Mouse (Mus musculus) heart, adult 10 weeks (tissue): Measurements from ENCODE around the gene Sec23b. TPM values are rescaled to one million over a fixed set of nuclear protein-coding genes. Genes with fewer than 3 reads are reported as not detected.

Source experiments
- polyA plus RNA-seq: library from polyadenylated mRNA; stranded (reverse); fragments of 350-450 nt; fragmentation: Illumina TruSeq; extraction: RNeasy Lipid Tissue Mini Kit (QIAGEN cat#74804); gene quantifications from one replicate; pipeline ENCODE4 v1.2.3, GENCODE M21; 2014; ENCODE audit warnings: low read depth, low replicate concordance

Gene Sec23b
- polyA plus RNA-seq: 15.0 TPM

DNA sequence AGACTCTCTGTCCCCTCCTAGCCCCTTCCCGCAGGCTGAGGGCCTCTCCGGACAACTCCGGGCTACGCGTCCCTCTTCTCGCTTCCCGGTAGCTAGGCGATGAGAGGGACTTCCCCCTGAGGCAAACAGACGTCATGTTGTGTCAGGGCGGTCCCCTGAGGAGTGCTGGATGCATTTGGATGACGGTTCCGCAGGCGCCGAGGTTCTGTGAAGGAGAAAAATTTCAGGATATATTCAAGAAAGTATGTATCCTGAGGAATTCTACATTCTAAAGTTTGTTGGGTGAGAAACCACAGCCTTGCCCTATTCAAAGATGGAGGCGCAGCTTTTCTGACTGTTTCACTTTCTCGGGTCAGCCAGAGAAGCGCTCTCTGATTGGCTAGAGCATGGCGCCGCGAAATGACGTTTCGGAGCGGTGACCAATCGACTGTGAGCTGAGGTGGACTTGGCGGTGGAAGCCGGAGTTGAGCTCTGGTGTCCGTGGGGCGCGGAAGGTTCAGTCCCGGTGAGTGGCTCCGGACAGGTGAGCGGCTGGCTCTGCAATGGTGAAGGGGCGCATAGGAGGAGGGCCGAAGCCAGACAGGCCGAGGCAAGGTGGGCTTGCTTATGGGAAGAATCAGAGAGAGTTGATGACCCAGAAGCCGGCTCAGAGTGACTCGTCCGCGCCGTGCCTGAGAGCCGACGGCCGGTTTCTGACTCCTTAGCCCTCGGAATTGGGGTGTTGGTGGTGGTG is at the start of gene Sec23b:
TSS of gene Sec23b (plus strand) at position 410 of the 733 bp plus-strand sequence.

DNA sequence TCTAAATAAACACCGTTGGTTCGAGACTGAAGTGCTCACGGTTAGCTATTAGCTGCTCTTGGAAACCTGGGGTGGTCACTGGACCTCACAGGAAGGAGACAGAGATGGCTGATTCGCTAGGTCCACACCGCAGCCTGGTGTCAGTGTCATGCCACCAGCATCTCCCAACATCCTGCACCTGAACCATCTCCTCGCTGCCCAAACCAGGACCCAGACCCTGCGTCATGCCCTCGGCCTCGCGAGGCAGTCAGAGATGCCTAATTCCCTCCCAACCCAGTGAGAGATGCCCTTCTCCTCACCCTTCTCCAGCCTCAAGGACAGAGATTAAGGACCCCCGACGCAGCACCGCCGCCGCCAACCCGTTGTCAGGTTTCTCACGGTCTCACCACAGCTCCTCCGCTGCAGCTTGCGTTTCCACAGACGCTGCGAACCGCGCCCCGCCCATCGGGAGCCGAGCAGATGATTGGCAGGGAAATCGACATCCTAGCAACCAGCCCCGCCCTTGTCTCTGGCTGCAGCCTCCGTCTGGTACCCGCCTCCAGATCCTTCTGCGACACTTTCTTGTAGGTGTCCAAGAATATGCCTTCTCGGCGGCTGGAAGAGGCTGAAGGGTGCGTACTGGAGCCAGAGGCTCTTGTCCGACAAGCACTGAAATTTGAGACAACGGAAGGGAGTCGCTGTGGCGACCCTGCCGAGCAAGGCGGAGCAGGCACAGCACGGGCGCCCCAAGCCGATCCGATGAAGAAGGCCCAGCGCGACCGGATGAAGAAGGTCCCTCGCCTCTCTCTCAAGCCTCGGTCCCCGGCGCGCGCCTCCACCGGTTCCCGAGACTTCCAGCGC is 28.8 kb upstream of the Sec23b start, which contains the start of the genes Dzank1 and Polr3f:
TSS of gene Dzank1 (minus strand) at position 434 of the 840 bp plus-strand sequence.
TSS of gene Polr3f (plus strand) at position 738 of the 840 bp plus-strand sequence.

GRCm38 (mm10) chr2:144550529-144550928 is 5.5 kb upstream of the Sec23b start, which contains the start of gene Rbbp9:
Gene Rbbp9, minus strand, starts transcription at chr2:144550869.

GRCm38 (mm10) chr2:144593951-144594651 is 38.1 kb downstream of the Sec23b start, which contains the start of gene Smim26:
Gene Smim26, plus strand, starts transcription at chr2:144594054.

DNA sequence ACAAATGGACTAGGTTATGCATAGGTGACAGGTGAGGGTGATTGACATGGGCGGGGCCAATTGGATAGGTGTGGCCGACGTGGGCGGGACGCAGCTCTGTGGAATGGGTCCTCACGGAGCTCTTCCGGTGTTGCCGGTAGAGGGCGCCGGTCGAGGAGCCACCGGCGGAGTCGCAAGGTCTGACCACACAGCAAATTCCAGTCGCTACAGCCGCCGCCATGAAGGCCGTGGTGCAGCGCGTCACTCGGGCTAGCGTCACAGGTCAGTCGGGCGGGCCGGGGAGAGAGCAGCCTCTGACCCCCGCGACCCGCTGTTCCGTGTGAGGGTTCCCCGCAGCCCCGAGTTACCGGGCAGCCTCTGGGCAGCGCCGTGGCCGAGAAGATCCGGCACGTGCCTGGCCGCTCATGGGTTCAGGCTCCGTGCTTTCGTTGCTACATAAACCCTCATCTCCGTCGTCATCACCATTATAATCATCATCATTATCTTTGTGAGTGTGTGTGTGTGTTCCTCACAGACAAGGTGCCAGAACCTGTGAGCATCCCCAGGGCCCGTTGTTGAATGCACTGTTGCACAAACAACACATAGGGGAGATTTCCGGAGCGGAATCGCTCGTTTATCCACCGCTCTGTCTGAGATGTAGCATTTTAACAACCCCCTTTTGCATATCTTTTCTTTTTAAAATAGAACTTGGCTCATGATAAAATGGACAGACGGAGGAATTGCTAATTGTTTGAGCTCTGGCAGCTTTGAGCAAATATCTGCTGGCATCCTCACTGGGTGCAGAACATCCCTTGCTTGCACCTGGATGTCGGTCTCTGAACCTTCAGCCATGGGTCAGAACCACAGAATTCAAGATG is 44.0 kb downstream of the Sec23b start, which contains the start of gene Dtd1:
TSS of gene Dtd1 (plus strand) at position 67 of the 857 bp plus-strand sequence.

Other genes with a start within 250 kb of the Sec23b start
- gene Ovol2, start 224.1 kb upstream of the Sec23b start, polyA plus RNA-seq: not detected
- gene Kat14, start 187.2 kb upstream of the Sec23b start, polyA plus RNA-seq: 21.3 TPM
- gene Pet117, start 187.2 kb upstream of the Sec23b start, polyA plus RNA-seq: not detected
- gene Dzank1, start 28.8 kb upstream of the Sec23b start, polyA plus RNA-seq: 0.92 TPM
- 10.7 TPM for gene Polr3f, start 28.5 kb upstream of the Sec23b start, polyA plus RNA-seq
- gene Rbbp9, start 5.4 kb upstream of the Sec23b start, polyA plus RNA-seq: 17.3 TPM
- gene Smim26, start 37.8 kb downstream of the Sec23b start, polyA plus RNA-seq: 92.1 TPM
- 20.7 TPM for gene Dtd1, start 43.7 kb downstream of the Sec23b start, polyA plus RNA-seq